Mouse (Mus musculus): ENCODE measurements around the gene Slc8a1. TPM values are rescaled to one million over a fixed set of nuclear protein-coding genes. Genes with fewer than 3 reads are reported as not detected.

Gene Slc8a1
- total and polyA plus RNA-seq, 3 experiments: not detected

DNA sequence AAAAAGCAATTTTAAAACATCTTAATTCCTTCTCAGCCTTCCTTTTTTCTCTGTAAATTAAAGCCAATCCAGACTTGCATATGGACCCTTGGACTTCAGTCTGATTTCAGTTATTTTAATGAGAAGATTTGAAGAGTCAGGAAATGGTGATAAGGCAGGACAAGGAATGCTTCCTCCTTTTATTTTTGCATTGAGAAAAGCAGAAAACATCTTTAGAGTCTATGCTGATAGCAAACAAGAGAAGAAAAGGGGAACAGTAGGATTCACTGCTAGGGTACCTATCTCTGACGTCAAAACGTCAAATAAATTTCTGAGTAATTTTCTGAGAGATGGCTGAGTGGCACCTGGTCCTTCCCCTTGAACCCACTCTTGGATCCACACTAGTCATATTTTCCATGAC lies 139.1 kb downstream of the Slc8a1 start:
- Histone ChIP-seq H3K36me3 (replicated peaks in 1 of 2; ENCODE audit: control insufficient read depth in 1 of 2, insufficient read depth in 1 of 2, low read length in 1 of 2) (no peaks in the 10 kb centered on the region), H3K27me3 (replicated peaks) (no peaks in the 10 kb centered on the region), H3K4me3 (replicated peaks in 1 of 3; ENCODE audit: low read depth in 2 of 3, low read length in 2 of 3, poor library complexity in 1 of 3) (no peak overlapping the region), H3K79me2 (replicated peaks; ENCODE audit: control insufficient read depth, extremely low read depth, insufficient read depth, poor library complexity, severe bottlenecking) (no peaks in the 10 kb centered on the region), H3K9ac (ENCODE audit: insufficient read depth, low read depth) (no peak overlapping the region), H3K4me2 (ENCODE audit: insufficient read depth, low read depth, poor library complexity, severe bottlenecking) (no peak overlapping the region), H3K9me3 (replicated peaks; ENCODE audit: low read length) (peaks cover 34% of the 10 kb centered on the region), H3K4me1 (ENCODE audit: control insufficient read depth in 1 of 2, insufficient read depth in 2 of 2) (no peaks in the 10 kb centered on the region), H3K27ac (ENCODE audit: insufficient read depth, low read depth) (no peak overlapping the region)
- TF ChIP-seq RCOR1 (conservative IDR thresholded peaks at IDR 0.05; ENCODE audit: low read depth, low read length): no peak
- no peak for TF ChIP-seq E2F4 (IDR thresholded peaks at IDR 0.05; ENCODE audit: insufficient replicate concordance, low read depth, low read length)
- TF ChIP-seq MXI1 (IDR thresholded peaks at IDR 0.05; ENCODE audit: low read depth, low read length): no peak
- no peak for TF ChIP-seq GABPA (IDR thresholded peaks at IDR 0.05; ENCODE audit: insufficient replicate concordance, low read depth, low read length)
- DNase-seq (ENCODE audit: extremely low read depth): no peak
- in situ Hi-C loops (cut with MboI; ENCODE audit: low pct_ligation_motif_present, low pct_unique_long_range_greater_than_20kb, low sequenced_read_pairs) (no loop called here), dilution Hi-C loops (cut with MboI; ENCODE audit: extremely low pct_ligation_motif_present, extremely low pct_unique_long_range_greater_than_20kb, low sequenced_read_pairs) (no loop called here)

DNA sequence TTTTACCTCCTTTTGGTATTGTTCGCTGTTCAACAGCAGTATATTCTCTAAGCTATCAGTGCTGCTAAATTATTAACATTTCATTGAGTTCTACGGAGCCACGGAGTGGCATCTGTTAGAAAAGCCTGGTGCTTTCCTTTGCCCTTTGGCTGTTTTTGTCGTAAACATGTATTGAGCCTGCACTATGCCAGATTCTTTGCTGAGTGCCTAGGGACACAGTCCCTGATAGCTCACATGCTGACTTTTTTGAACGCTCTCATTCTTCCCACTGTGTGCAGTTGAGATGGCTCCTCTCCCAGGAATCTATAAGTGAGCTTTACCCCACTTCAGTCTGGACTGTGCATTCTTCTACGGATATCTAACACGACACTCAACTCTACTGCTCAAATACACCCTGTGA lies 148.4 kb downstream of the Slc8a1 start:
- TF ChIP-seq HCFC1 (IDR thresholded peaks at IDR 0.05; ENCODE audit: low read depth, low read length) (no peak), ZMIZ1 (IDR thresholded peaks at IDR 0.05; ENCODE audit: low read depth, low read length) (no peak), EP300 (IDR thresholded peaks at IDR 0.05; ENCODE audit: low read length) (no peak), TCF12 (IDR thresholded peaks at IDR 0.05; ENCODE audit: low read depth, low read length) (no peak), ZC3H11A (IDR thresholded peaks at IDR 0.05; ENCODE audit: low read depth, low read length) (no peak), NELFE (IDR thresholded peaks at IDR 0.05; ENCODE audit: low read depth, low read length) (no peak), SIN3A (IDR thresholded peaks at IDR 0.05; ENCODE audit: low read length) (no peak), CHD1 (IDR thresholded peaks at IDR 0.05; ENCODE audit: low read depth, low read length) (no peak), E2F4 (IDR thresholded peaks at IDR 0.05; ENCODE audit: insufficient replicate concordance, low read depth, low read length) (no peak), IRF4 (IDR thresholded peaks at IDR 0.05; ENCODE audit: low read depth, low read length) (no peak), MAFK (IDR thresholded peaks at IDR 0.05; ENCODE audit: insufficient replicate concordance, low read length) (no peak), MYC (IDR thresholded peaks at IDR 0.05; ENCODE audit: low read depth, low read length) (no peak), CHD2 (IDR thresholded peaks at IDR 0.05; ENCODE audit: low read length) (no peak), ZNF384 (IDR thresholded peaks at IDR 0.05; ENCODE audit: low read depth, low read length) (no peak), CTCF (conservative IDR thresholded peaks at IDR 0.05 in 1 of 2, IDR thresholded peaks at IDR 0.05 in 1 of 2; ENCODE audit: low read depth in 2 of 2, low read length in 2 of 2) (no peak)
- H3K9ac ChIP-seq (ENCODE audit: insufficient read depth, low read depth): no peak overlapping the region
- H3K27me3 ChIP-seq (replicated peaks): no peaks in the 10 kb centered on the region
- no peak for DNase-seq (ENCODE audit: extremely low read depth)
- peaks cover 63% of the 10 kb centered on the region for H3K9me3 ChIP-seq (replicated peaks; ENCODE audit: low read length)
- no peaks in the 10 kb centered on the region for H3K36me3 ChIP-seq (replicated peaks in 1 of 2; ENCODE audit: control insufficient read depth in 1 of 2, insufficient read depth in 1 of 2, low read length in 1 of 2)
- in situ Hi-C loops (cut with MboI; ENCODE audit: low pct_ligation_motif_present, low pct_unique_long_range_greater_than_20kb, low sequenced_read_pairs) (no loop called here), dilution Hi-C loops (cut with MboI; ENCODE audit: extremely low pct_ligation_motif_present, extremely low pct_unique_long_range_greater_than_20kb, low sequenced_read_pairs) (no loop called here)
- no peak overlapping the region for H3K4me3 ChIP-seq (replicated peaks in 1 of 3; ENCODE audit: low read depth in 2 of 3, low read length in 2 of 3, poor library complexity in 1 of 3)
- no peaks in the 10 kb centered on the region for H3K4me1 ChIP-seq (ENCODE audit: control insufficient read depth in 1 of 2, insufficient read depth in 2 of 2)
- H3K79me2 ChIP-seq (replicated peaks; ENCODE audit: control insufficient read depth, extremely low read depth, insufficient read depth, poor library complexity, severe bottlenecking): no peaks in the 10 kb centered on the region
- H3K4me2 ChIP-seq (ENCODE audit: insufficient read depth, low read depth, poor library complexity, severe bottlenecking): no peak overlapping the region
- H3K27ac ChIP-seq (ENCODE audit: insufficient read depth, low read depth): no peak overlapping the region
